Mouse (Mus musculus): ENCODE measurements around the gene 1700037H04Rik.
A peak's percentile ranks its signal among the peaks of the same experiment; 100 is the strongest.

Gene 1700037H04Rik

GRCm38 (mm10) chr2:131147043-131147365 lies 12.9 kb downstream of the 1700037H04Rik start:
- no peak for DNase-seq (ENCODE audit: low spot score in 2 of 2)

GRCm38 (mm10) chr2:131146193-131147042 lies 13.5 kb downstream of the 1700037H04Rik start:
- no peak for DNase-seq (ENCODE audit: low spot score in 2 of 2)

GRCm38 (mm10) chr2:131145536-131145935 lies 14.3 kb downstream of the 1700037H04Rik start:
- DNase-seq (ENCODE audit: low spot score in 2 of 2): no peak

DNA sequence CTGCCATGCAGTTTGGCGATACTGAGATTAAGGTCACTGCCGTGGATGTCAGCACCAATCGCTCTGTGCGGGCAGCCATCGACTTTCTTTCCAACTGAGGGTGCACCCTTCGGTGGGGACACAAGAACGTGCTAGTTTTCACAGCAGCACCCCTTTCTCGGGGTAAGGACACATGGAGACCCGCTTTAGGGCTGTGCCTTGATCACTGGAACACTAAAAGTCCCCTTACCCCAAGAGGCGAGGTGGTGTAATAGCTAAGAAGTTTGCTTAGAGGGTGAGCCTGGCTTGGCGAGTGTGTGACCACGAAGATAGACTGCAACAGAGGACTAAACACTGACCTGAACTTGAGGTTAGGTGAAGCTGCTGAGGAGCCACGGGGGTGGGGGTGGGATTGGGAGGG lies 14.8 kb downstream of the 1700037H04Rik start:
- DNase-seq (ENCODE audit: low spot score in 2 of 2): no peak

DNA sequence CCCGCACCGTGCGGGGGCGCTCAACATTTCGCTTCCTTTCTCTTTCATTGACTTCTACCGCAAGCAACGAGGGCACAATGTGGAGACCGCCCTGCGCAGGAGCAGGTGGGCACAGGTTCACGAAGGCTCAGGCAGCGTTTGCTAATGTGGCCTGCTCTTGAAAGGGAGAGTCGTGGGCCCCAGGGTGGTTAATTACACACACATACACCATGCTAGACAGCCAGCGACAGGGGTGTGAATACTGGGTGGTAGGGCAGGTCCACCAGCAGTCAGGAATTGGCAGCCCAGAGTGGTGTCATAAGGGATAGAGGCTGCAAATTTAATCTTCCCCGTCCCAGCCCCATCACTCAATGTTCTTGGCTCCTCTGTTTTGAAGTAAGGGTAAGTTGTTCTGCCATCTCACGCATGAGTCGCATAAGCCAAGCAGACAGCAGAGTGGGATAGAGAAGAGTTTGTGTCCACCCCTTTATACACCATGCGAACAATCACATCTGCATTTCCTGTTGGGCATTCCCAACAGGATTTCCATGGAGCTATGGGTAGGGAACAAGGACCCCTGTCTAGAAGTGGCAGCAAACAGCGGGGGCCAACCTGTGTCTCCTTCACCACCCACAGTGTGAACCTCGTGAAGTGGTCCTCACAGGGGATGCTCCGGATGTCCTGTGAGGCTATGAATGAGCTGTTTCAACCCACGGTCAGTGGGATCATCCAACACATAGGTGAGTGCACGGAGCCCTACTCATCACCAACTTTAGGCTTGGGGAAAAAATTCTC lies 16.7 kb downstream of the 1700037H04Rik start:
- no peak for DNase-seq (ENCODE audit: low spot score in 2 of 2)

- peak; percentile 88 to 96 for DNase-seq (ENCODE audit: low spot score in 2 of 2)
These were observed 17.3 kb downstream of the 1700037H04Rik start for GRCm38 (mm10) chr2:131142592-131142991.

GRCm38 (mm10) chr2:131141336-131141986 lies 18.4 kb downstream of the 1700037H04Rik start:
- DNase-seq (ENCODE audit: low spot score in 2 of 2): no peak

DNA sequence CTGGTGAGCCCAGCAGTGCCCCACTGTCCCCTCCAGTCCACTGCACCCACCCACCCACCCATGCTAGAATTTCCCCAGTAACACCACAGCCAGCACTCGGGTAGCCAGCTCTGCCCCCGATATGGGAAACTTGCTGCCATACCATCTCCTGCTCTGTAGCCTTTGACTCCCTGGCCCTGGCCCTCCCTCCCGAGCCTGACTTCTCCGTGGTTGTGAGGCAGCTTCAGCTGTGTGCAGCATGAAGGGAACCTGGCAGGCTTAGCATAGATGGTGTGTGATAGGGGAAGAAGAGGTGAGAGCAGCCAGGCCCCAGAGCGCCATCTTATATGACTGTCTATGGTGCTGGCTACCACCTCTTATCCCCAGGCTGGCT lies 19.4 kb downstream of the 1700037H04Rik start:
- DNase-seq (ENCODE audit: low spot score in 2 of 2): no peak

- DNase-seq (ENCODE audit: low spot score in 2 of 2): peak; percentile 11 to 62
These were observed 19.9 kb downstream of the 1700037H04Rik start for GRCm38 (mm10) chr2:131139886-131140532.

DNA sequence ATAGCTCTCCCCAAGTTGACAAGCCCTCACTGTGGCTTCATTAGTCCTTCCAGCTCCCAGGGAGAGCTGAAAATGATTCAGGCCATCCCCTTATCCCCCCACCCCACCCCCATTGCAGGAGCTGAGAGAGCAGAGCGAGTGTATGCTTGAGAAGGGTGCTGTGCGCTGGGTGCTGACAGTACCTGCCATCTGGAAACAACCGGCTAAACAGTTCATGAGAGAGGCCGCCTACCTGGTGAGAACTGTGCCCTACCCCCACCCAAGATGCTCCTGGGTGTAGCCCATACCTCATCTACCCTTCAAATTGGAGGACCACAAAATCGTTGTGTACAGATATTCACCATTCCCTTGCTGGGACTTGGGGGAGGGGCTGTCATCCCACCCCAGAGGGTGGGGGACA lies 20.6 kb downstream of the 1700037H04Rik start:
- DNase-seq (ENCODE audit: low spot score in 2 of 2): peak; percentile 9 to 56

DNA sequence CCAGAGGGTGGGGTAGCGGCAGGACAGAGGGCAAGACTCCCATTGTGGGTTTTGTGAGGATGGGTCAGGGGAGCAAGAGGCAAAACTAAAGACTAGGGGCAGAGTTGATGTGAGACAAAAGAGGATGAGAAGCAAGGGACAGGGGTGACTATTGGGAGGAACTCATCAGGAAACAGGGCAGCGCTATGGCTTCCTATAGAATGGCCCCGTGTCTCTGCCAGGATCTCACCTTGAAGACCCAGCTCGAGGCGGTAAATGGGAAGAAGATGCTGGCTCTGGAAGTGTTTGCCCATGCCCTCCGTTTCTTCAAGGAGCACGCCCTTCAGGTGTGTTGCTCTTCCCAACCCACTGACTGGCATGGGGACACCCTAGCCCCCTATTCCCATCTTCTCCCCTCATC lies 21.1 kb downstream of the 1700037H04Rik start:
- DNase-seq (ENCODE audit: low spot score in 2 of 2): peak in 1 of 2 experiments; percentile 57

DNA sequence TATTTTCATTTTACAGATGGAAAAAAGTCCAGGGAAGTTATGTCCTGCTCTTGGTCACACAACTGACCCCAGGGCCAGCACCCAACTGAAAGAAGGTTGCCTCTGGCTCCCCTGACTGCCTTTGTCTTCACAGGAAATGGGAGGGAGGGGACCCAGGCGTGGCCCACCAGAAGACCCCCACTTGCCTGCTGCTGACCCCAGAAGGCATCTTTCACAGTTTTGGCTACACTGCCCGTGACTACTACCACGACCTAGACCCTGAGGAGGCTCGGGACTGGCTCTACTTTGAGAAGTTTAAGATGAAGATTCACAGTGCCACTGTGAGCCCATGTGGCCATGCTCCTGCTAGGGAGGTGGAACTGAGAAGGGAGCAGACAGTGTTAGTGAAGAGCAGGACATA lies 21.6 kb downstream of the 1700037H04Rik start:
- DNase-seq (ENCODE audit: low spot score in 2 of 2): peak; percentile 11 to 59

DNA sequence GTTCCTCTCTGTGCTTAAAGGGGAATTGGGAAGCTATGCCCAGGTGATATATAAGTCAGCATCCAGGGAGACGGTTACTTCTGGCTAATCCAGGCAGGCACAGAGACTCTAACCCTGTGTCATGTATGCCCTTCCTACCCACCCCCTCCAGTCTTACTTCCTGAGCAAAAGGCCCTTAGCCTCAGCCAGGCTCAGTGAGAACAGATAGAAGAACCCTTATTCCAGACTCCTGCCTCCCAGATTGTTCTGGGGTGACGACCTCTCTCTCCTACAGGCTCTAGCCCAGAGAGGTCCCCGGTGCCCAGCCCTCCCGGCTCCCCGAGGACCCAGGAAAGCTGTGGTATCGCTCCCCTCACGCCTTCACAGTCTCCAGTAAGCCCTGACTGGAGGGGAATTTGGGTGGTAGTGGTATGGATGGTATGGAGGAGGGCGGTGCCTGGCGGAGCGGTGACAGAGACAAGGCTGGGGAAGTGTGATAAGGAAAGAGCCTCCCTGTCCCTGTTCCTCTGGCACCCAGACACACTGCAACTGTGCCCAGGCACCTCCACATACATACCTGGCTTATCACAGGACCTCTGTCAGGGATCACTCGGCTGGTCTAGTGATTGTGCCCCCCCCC lies 24.3 kb downstream of the 1700037H04Rik start:
- peak; percentile 78 to 83 for DNase-seq (ENCODE audit: low spot score in 2 of 2)

DNA sequence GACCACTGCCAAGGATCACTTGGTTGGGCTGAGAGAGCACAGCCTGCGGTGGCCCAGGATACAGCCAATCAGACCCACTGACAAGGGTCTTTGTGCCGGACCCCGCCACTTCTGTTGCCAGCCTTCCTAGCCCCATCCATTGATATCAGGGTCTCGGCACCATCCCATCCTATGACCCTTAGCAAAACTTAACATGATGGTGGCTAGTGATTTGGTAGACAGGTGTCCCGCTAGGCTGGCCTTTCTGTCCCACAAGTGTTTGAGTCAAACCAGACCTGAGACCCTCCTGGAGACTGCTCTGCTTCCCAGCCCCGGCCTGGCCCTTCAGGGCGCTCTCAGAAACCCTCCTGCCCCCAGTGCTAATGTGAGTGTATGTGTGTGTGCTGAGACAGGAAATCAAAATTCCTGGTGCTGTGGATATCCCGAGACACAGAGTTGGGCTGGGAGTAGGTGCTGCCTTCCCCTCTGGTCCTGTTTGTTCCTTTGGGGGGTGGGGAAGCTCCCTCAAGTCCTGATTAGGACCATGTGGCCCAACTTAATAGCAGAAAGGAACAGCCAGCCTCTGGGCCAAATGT lies 25.0 kb downstream of the 1700037H04Rik start:
- peak in 1 of 2 experiments; percentile 64 for DNase-seq (ENCODE audit: low spot score in 2 of 2)

- peak in 1 of 2 experiments; percentile 62 for DNase-seq (ENCODE audit: low spot score in 2 of 2)
These were observed 25.5 kb downstream of the 1700037H04Rik start for GRCm38 (mm10) chr2:131134381-131134780.

GRCm38 (mm10) chr2:131132930-131133547 lies 26.8 kb downstream of the 1700037H04Rik start, which contains the start of gene Gm11037:
Gene Gm11037, plus strand, starts transcription at chr2:131133497.
- peak in 1 of 2 experiments; percentile 56 for DNase-seq (ENCODE audit: low spot score in 2 of 2)

DNA sequence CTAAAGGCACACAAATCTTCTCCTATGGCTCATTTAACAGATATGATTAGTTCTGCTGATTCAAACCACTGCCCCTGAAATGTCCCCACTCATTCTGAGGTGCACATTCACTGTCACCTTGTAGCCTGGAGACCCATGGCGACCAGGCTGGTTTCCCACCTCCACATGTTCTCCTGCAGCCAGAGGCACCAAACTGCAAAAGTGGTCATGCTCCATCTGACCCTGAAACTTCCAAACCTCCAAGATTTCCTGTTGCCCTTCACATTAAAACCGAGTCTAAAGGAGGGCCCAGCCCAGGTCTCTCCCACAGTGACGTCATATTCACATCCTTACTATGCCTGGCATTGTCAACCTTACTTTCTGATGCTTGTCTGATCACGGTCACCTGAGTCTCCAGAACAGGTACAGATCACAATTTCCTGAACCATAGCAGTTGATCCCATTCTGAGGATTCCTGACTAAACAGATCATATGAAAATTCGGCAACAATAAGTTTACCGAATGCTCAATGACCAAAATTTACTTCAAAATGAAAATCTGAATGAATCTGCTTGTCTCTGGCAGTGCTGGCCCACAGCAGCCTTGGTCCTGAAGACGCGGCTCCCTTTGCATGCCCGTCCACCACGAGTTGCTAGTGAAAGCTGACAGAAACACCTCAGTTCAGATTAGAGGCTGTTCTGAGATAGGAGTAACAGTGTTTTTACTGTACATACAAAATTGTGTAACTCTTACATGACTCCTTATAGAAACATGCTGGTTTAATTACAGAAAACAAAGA lies 27.6 kb downstream of the 1700037H04Rik start:
- peak in 1 of 2 experiments; percentile 54 for DNase-seq (ENCODE audit: low spot score in 2 of 2)

- DNase-seq (ENCODE audit: low spot score in 2 of 2): peak in 1 of 2 experiments; percentile 52
These were observed 29.0 kb downstream of the 1700037H04Rik start for GRCm38 (mm10) chr2:131130849-131131248.

DNA sequence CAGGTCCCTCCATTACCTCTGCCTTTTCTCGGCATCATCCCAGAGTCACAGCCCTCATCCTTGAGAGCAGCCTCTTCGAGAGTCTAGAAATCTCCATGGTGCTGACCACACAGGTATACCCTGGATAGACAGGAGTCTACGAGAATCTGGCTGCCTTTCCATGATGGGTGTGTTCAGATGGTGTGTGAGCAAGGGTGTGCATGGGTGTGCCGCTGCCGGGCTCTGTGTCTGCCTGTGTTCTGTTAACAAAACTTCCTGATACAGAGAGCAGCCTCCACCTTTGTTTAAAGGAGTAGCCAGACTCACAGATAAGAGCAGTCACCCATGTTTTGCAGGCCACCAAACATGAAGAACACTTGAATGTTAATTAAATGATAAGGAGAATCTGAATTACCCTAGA lies 30.0 kb downstream of the 1700037H04Rik start:
- DNase-seq (ENCODE audit: low spot score in 2 of 2): peak in 1 of 2 experiments; percentile 60
